Mouse (Mus musculus) megakaryocyte, embryonic 14.5 days (primary cell): ENCODE results near the gene Trak2.

Source experiments
- FLI1 ChIP-seq: IDR thresholded peaks from 2 replicates; pipeline ENCODE4 v1.6.1; 2012; ENCODE audit warnings: low read length, inconsistent platforms, mixed read lengths
- GATA1 ChIP-seq: IDR thresholded peaks from 3 replicates; pipeline ENCODE4 v1.6.1; 2012; ENCODE audit warnings: mixed read lengths, low read length, inconsistent platforms, borderline replicate concordance

DNA sequence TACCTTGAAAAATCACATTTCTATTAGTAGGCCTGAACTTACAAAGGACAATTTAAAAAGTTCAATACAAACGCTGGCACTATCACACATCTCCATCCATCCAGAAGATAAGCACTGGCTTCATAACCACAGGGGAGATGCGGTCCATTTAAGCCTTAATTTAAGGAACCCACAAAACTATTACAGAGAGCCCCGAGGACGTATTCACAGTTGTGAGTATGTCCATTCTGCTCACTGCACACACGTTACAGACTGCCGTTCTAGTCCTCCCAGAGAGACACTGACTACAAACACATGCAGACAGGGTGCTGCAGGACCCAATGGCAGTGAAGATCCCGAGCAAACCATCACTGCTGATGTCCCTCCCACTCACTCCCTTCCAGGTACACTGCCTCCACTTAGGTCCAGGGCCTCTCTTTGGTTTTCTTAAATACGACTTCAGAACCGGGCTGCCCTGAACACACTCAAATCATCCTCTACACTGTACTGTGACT, 35.6 kb downstream of the Trak2 start:
- TF ChIP-seq GATA1 (no peak), FLI1 (no peak)
